Mouse (Mus musculus) adrenal gland, adult 18-20 months (tissue): ENCODE results near the gene Rnf10. TPM values are rescaled to one million over a fixed set of nuclear protein-coding genes. Genes with fewer than 3 reads are reported as not detected.

Experiments used
- DNase-seq, 2 experiments: peaks; one replicate each; pipeline ENCODE4 v3.0.0; 2021 to 2022; ENCODE audit warnings: low spot score in 2 of 2
- total RNA-seq, 2 experiments: library from RNA; stranded (reverse); gene quantifications; 1 replicate in 1 of 2; 2 replicates in 1 of 2; pipeline ENCODE4 v1.2.3; 2021

Gene Rnf10
- total RNA-seq, 2 experiments from 2014 or later, result 224 to 268 TPM

DNA sequence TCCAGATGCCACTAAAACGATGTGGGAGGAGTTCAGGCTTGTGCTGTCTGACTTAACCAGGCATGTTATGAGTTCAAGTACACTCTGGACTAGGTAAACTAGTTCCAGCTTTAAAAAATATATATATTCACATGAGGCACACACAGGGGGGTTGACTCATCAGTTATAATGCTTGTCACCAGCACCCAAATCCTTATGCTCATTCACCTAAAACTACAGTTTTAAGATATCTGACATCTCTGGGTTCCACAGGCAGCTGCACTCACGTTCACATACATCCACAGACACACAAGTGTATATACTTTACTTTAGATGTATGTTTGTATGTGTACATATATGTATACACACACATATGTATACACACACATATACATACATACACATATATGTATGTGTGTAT is 6.1 kb upstream of the Rnf10 start:
- no peak for DNase-seq

DNA sequence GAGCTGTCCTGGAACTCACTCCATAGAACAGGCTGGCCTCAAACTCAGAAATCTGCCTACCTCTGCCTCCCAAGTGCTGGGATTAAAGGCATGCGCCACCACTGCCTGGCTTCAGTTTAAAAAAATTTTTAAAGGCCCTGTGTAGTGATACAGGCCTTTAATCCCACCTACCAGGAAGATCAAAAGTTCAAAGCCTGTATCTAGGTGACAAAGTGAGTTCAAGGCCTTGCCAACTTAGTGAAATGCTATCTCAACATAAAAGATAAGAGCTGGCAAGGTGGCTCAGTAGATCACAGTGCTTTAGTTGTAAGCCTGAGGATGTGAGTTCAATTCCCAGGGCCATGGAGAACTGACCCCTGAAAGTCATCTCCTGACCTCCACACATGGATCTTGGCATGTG is 5.4 kb upstream of the Rnf10 start:
- no peak for DNase-seq

DNA sequence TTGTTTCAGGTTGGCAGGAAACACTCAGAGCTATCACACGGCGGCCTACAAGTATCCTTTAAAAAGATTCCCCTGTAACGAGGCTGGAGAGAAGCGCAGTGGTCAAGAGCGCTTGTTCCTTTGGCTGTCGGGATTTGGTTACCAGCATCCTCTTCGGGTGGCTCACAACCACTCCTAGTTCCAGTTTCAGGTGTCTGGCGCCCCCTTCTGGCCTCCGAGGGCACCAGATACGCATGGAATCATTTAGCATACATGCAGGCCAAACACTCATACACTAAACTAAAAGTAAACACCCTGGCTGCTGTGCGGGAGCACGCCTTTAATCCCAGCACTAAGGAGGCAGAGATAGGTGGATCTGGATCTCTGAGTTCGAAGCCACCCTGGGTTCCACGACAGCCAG is 3.3 kb upstream of the Rnf10 start:
- peak in 1 of 2 experiments; percentile 46 for DNase-seq

DNA sequence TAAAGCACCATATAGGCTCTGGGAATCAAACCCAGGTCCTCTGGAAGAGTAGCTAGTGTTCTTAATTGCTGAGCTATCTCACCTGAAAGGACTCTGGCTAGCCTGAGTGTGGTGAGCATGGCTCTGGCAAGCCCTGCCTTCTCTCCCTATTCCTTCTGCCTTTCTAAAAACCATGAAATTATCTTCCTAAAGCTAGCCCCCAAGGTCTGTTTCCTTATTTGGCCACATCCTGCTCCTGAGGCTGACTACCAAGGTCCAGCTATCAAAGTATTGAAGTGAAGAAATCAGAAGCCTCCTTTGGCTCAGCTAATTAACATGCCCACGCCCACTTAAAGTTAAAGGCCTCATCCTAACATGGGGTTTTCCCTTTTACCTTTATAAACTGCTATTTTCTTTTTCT is 2.1 kb upstream of the Rnf10 start:
- DNase-seq, result no peak

DNA sequence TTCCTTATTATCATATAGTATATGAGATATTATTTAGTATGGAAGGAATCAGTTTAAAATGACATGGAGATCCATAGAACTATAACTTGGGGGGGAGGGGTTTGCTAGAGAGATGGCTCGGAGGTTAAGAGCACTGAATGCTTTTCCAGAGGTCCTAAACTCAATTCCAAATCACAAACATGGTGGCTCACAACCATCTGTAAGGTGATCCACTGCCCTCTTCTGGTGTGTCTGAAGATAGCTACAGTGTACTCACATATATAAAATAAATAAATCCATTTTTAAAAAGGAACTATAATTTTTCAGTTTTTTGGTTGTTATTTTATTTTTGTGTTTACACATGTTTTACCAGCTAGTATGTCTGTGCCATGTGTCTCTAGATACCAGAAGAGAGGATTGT is 1.7 kb upstream of the Rnf10 start:
- no peak for DNase-seq

- DNase-seq, result no peak
Measured at GRCm38 (mm10) chr5:115273549-115274135, 944 bp upstream of the Rnf10 start.

- peak; percentile 45 to 57 for DNase-seq
Measured at GRCm38 (mm10) chr5:115271931-115272811, 527 bp downstream of the Rnf10 start.

- no peak for DNase-seq
Measured at GRCm38 (mm10) chr5:115269969-115270368, 2.7 kb downstream of the Rnf10 start.

DNA sequence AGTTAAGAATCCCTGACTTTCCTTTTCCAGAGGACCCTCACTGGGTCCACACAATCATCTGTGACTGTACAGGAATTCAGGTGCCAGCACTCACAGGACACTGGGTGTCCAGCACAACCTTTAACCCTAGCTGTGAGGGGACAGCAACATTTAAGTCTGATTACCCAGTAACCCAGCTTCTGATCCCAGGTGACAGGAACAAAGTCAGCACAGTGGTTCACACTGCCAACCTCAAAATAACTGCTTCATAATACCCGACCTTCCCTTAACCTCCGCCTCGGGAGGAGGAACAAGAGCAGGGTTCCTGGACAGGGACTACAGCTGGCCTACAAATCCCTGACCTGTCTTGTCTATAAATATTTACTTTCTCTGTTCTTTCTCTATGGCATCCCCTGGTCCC is 4.4 kb downstream of the Rnf10 start:
- no peak for DNase-seq

DNA sequence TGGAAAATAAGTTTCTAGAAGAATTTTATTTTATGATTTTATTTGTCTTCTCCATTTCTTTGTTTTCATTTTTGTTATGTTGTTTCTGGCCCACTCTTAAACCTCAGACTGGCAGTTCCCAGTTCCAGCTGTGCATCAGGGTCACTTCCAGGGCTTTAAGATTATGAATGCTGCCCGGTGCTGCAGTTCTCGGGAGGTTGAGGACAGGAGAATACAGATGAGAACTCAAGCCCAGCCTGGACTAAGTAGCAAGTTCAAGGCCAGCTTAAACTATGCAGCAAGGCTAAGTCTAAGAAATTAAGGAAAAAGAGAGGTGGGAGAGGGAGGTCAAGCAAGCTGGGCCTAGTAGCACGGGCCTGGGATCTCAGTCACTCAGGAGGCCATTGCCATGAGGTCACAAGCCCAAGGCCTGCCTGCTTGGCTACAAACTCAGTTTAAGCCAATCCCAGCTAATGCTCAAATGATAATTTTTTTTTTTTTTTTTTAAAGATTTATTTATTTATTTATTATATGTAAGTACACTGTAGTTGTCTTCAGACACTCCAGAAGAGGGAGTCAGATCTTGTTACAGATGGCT is 5.1 kb downstream of the Rnf10 start:
- DNase-seq, result no peak

GRCm38 (mm10) chr5:115266787-115267468 is 5.8 kb downstream of the Rnf10 start:
- no peak for DNase-seq

DNA sequence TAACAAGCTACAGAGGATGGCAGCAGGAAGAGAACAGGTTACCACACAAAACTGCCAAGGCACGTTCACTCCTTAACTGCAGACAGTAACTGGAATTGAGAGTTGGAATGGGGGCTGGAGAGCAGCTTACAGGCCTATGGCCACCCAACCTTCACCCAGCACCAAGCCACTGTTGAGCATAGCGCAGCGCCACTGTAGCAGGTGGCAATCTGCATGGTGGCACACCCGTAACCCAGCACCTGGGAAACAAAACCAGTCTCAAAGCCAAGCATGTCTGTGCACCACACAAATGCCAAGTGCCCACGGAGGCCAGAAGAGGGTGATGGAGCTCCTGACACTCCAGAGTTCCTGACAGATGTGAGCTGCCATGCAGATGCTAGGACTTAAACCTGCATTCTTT is 6.4 kb downstream of the Rnf10 start:
- DNase-seq, result no peak

DNA sequence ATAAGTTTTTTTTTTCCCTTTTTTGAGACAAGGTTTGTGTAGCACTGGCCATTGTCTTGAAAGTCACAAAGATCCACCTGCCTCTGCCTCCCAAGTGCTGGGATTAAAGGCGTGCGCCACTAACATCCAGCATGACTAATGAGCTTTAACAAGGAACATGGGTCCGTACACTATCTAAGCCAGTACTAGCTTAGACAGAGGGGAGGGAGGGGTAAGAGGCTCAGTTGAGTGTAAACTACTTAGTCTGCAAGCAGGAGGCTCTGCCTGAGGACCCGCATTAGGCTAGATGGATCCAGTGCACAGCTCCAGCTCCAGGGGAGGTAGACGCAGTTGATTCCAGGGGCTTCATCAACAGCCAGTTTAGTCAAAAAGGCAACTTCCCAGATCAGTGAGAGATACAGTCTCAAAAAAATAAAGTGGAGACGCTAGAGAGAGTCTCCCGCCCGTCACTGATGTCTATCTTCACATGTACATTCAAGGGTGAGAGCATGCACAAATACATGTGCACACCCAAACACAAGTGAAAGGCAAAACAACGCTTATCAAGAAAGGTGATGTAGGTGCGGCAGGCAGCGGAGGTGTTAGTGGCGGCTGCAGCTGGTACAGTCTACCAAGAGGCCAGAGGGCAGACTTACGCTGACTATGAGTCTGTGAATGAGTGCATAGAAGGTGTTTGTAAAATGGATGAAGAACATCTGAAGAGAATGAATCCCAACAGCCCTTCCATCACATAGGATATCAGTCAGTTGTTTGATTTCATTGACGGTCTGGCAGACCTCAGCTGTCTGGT is 10.0 kb downstream of the Rnf10 start:
- no peak for DNase-seq

DNA sequence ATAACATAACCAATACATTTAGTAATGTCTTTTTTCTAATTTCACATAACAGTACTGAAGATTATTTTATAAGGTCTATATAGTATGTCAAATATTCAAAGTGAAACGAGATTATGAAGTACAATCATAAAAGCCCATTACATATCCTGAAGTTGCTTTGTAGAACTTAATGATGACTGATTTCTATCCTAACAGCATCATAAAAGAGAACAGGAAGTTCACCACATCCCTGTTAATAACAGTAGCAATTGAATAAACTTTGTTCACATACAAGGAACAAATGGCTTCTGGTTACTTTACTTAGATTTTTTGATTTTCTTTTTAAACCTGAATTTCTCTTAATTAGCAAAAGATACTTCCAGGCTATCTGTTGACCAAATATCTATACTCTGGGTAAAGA is 10.8 kb downstream of the Rnf10 start:
- DNase-seq, result no peak

GRCm38 (mm10) chr5:115261141-115261540 is 11.6 kb downstream of the Rnf10 start:
- DNase-seq, result no peak

- no peak for DNase-seq
Measured at GRCm38 (mm10) chr5:115260356-115260755, 12.3 kb downstream of the Rnf10 start.

- no peak for DNase-seq
Measured at GRCm38 (mm10) chr5:115256909-115257546, 15.7 kb downstream of the Rnf10 start.

GRCm38 (mm10) chr5:115255472-115255871 is 17.2 kb downstream of the Rnf10 start:
- no peak for DNase-seq

GRCm38 (mm10) chr5:115240191-115240590 is 32.5 kb downstream of the Rnf10 start:
- no peak for DNase-seq

GRCm38 (mm10) chr5:115238729-115239195 is 33.9 kb downstream of the Rnf10 start:
- DNase-seq, result no peak
